Mouse (Mus musculus) hindbrain, embryonic 14.5 days (tissue): ENCODE data around the gene Tesc. TPM values are rescaled to one million over a fixed set of nuclear protein-coding genes. Genes with fewer than 3 reads are reported as not detected.

Experiments
- ATAC-seq: fragments of 200-750 bp; cut with Nextera tagmentation; 2 replicates; pipeline ENCODE4 v1.8.0; 2017; ENCODE audit warnings: moderate number of reproducible peaks, mild to moderate bottlenecking, moderate TSS enrichment, moderate library complexity; ENCODE audit not compliant: low FRiP score
- DNase-seq: peaks from one replicate; pipeline ENCODE4 v3.0.0-alpha.2; 2015; ENCODE audit warnings: low spot score
- H3K27ac ChIP-seq: fragments of 300-500 bp; sonication (generic); 2 replicates; pipeline ENCODE4 v1.5.1; 2014; ENCODE audit warnings: mild to moderate bottlenecking, moderate library complexity
- H3K27me3 ChIP-seq: fragments of 300-500 bp; sonication (generic); 2 replicates; pipeline ENCODE4 v1.6.1; 2014; ENCODE audit warnings: mild to moderate bottlenecking, low read length, mixed read lengths; ENCODE audit not compliant: control insufficient read depth, insufficient read depth
- H3K36me3 ChIP-seq: fragments of 300-500 bp; sonication (generic); replicated peaks from 2 replicates; pipeline ENCODE4 v1.6.1; 2014; ENCODE audit not compliant: control insufficient read depth, insufficient read depth
- H3K4me1 ChIP-seq: fragments of 300-500 bp; sonication (generic); replicated peaks from 2 replicates; pipeline ENCODE4 v1.6.1; 2014; ENCODE audit warnings: antibody characterized with exemption, low read length, mixed read lengths; ENCODE audit not compliant: control insufficient read depth, insufficient read depth
- H3K4me2 ChIP-seq: fragments of 300-500 bp; sonication (generic); replicated peaks from 2 replicates; pipeline ENCODE4 v1.6.1; 2014; ENCODE audit warnings: mild to moderate bottlenecking, moderate library complexity
- H3K4me3 ChIP-seq: fragments of 300-500 bp; sonication (generic); replicated peaks from 2 replicates; pipeline ENCODE4 v1.5.1; 2014; ENCODE audit warnings: mild to moderate bottlenecking, low read length
- H3K9ac ChIP-seq: fragments of 300-500 bp; sonication (generic); 2 replicates; pipeline ENCODE4 v1.6.1; 2014
- H3K9me3 ChIP-seq: fragments of 300-500 bp; sonication (generic); 2 replicates; pipeline ENCODE4 v1.6.1; 2016; ENCODE audit warnings: low read length; ENCODE audit not compliant: control insufficient read depth
- WGBS: fragments of 180-500 bp; shearing (Covaris S2); extraction: QIAGEN DNeasy Blood & Tissue Kit; methylation state at CpG from one replicate; pipeline ENCODE4 v1.1.7; 2014; 5-methylcytosine and 5-hydroxymethylcytosine counted together
- polyA plus RNA-seq: library from polyadenylated mRNA; unstranded; fragments of >200 nt; fragmentation: Nextera tagmentation; extraction: Ambion mirVana; gene quantifications from 2 replicates; pipeline ENCODE4 v1.2.1, GENCODE M21; 2014

Tesc gene
- polyA plus RNA-seq, 1 experiment from 2014 or later = 4.9 TPM

DNA sequence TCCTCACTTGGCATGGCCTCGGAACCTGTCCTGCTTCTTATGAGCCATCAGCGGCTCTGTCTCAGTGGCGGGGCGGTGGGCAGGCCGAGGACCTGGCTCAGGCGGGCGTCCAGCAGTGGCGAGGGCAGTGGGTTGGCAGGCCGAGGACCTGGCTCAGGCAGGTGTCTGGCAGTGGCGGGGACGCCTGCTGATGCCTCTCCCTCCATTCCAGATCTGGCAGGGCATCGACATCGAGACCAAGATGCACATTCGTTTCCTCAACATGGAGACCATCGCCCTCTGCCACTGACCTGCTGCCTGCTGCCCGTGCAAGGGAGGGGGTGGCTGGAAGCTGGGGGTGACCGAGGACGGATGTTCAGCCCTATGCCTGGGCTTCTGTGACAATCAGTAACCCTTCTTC, 33.8 kb downstream of the Tesc start:
- ATAC-seq (no peak), DNase-seq (no peak)
- Histone ChIP-seq H3K9me3 (no peaks in the 10 kb centered on the region), H3K9ac (no peak overlapping the region), H3K27me3 (no peaks in the 10 kb centered on the region), H3K4me2 (no peak overlapping the region), H3K4me1 (peaks cover 27% of the 10 kb centered on the region), H3K36me3 (peaks cover 11% of the 10 kb centered on the region; the same call in 1 of the 2 replicates), H3K4me3 (no peak overlapping the region), H3K27ac (no peak overlapping the region)
- WGBS = 90% methylated on average over 18 of the region's 18 CpGs

DNA sequence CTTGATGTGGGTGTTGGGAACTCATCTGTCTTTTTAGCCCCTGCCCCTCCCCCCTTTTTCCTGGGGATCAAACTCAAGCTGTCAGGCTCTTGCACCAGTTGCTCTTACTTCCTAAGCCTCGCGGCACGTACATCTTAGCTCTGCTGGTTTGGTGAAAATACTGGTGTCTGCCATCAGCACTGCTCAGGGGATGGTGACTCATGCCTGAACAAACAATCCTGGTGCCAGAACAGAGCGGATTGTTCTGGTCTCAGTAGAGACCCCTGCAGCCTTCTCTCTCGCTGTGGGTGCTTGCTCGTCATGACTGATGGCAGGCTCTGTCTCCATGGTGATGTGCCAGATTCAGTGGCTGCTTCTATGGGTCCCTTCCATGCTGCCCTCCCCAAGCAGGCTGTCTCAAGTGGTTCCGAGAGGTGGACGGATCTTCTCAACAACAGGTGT, 35.7 kb downstream of the Tesc start:
- Histone ChIP-seq H3K27me3 (no peaks in the 10 kb centered on the region), H3K9ac (no peak overlapping the region), H3K4me1 (peaks cover 18% of the 10 kb centered on the region), H3K4me3 (no peak overlapping the region), H3K4me2 (no peak overlapping the region), H3K36me3 (peaks cover 23% of the 10 kb centered on the region), H3K9me3 (no peaks in the 10 kb centered on the region), H3K27ac (peak overlapping the region; percentile 74; the same call in 1 of the 2 replicates)
- ATAC-seq (no peak; the same call in 1 of the 2 replicates), DNase-seq (no peak)
- 56% methylated on average over 8 of the region's 8 CpGs for WGBS

DNA sequence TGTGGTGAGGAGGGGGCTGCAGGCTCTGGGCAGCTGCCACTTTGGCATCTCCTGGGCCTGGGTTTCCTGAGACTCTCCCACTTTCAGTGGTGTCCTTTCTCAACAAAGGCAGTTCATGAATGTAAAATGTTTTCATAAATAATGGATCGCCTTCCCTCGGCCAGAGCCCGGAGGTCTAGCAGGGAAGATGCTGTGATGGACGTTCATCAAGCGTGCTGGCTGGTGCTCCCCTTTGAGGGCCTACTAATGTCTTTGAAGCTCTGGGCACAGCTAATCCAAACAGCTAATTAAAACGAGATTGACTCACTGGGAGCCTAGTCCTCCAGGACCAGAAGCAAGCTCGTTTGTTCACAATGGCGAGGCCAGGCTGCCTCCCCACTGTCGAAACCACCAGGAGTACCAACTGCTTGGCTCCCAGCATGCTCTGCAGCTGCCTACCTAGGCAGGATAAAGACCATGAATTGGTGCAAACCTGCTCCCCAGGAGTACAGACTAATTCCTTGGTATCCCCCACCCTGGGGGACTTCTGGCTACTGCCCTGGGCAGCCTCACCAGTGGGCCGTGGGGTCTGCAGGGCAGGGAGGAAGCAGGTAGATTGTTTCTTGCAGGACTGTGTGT, 36.9 kb downstream of the Tesc start:
- H3K4me1 ChIP-seq = peaks cover 18% of the 10 kb centered on the region
- no peaks in the 10 kb centered on the region for H3K27me3 ChIP-seq
- no peak for DNase-seq
- H3K9me3 ChIP-seq = no peaks in the 10 kb centered on the region
- no peak overlapping the region for H3K9ac ChIP-seq
- 16% methylated on average over 10 of the region's 10 CpGs for WGBS
- peaks cover 30% of the 10 kb centered on the region for H3K36me3 ChIP-seq
- no peak overlapping the region for H3K4me2 ChIP-seq
- H3K27ac ChIP-seq = peak overlapping the region; percentile 74
- H3K4me3 ChIP-seq = no peak overlapping the region
- no peak; the same call in 1 of the 2 replicates for ATAC-seq

GRCm38 (mm10) chr5:118065516-118066255, 38.1 kb downstream of the Tesc start:
- H3K27me3 ChIP-seq = no peaks in the 10 kb centered on the region
- ATAC-seq (no peak), DNase-seq (no peak)
- peaks cover 37% of the 10 kb centered on the region for H3K36me3 ChIP-seq
- peaks cover 18% of the 10 kb centered on the region for H3K4me1 ChIP-seq
- H3K4me2 ChIP-seq = no peak overlapping the region
- H3K9ac ChIP-seq = no peak overlapping the region
- 82% methylated on average over 19 of the region's 19 CpGs for WGBS
- no peaks in the 10 kb centered on the region for H3K9me3 ChIP-seq
- no peak overlapping the region for H3K4me3 ChIP-seq
- H3K27ac ChIP-seq = peak overlapping the region; percentile 74; the same call in 1 of the 2 replicates

DNA sequence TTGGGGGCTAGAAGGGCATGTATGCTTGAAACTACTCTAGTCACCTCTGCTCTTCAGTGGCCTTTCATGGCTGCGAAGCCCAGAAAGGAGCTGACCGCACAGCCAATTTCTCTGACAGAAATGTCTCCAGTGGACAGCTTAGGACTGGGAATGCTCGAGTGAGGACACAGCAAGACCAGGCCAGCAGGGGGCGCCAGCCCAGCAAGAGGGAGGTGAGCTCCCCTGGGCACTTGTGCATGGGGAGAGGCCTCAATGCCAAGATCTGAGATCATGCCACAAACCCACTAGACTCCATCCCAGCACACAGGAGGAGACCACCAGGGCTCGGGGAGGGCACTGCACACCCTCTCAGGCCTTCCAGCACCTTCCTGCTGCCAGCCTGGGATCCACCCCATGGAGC, 39.3 kb downstream of the Tesc start:
- H3K27ac ChIP-seq = no peak overlapping the region
- H3K4me3 ChIP-seq = no peak overlapping the region
- H3K4me1 ChIP-seq = peaks cover 18% of the 10 kb centered on the region
- 57% methylated on average over 5 of the region's 5 CpGs for WGBS
- no peak overlapping the region for H3K9ac ChIP-seq
- no peak for ATAC-seq
- peaks cover 37% of the 10 kb centered on the region for H3K36me3 ChIP-seq
- no peak overlapping the region for H3K4me2 ChIP-seq
- DNase-seq = no peak
- no peaks in the 10 kb centered on the region for H3K27me3 ChIP-seq
- H3K9me3 ChIP-seq = no peaks in the 10 kb centered on the region

- Histone ChIP-seq H3K4me3 (no peak overlapping the region), H3K27me3 (no peaks in the 10 kb centered on the region), H3K27ac (no peak overlapping the region), H3K36me3 (peaks cover 37% of the 10 kb centered on the region), H3K9ac (no peak overlapping the region), H3K9me3 (no peaks in the 10 kb centered on the region), H3K4me2 (no peak overlapping the region), H3K4me1 (peaks cover 18% of the 10 kb centered on the region)
- no peak for ATAC-seq
- 81% methylated on average over 4 of the region's 4 CpGs for WGBS
- DNase-seq = no peak
These were observed 40.0 kb downstream of the Tesc start for GRCm38 (mm10) chr5:118067572-118067971.

DNA sequence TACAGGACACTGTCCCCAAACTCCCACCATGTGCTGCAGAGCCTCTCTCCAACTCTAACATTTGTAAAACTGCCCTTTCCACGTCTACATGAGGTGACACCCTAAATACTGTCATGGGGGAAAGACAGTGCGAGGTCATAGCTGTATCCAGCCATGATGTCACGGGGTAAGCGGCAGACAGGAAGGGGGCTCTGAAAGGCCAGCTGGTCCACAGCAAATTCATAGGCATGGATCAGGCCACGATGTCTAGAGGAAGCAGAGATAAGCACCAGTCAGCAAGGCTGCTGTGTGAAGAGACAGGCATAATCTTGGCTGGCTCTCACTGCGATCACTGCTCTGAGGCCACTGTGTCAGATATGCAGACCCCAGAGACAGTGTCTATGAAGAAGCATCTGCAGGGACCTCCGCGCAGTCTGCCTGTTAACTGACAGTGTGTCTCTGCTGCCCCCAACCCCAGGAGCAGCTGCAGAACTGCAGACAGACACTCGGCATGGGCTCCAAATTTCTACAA, 40.5 kb downstream of the Tesc start:
- no peak overlapping the region for H3K9ac ChIP-seq
- H3K4me1 ChIP-seq = peaks cover 23% of the 10 kb centered on the region

GRCm38 (mm10) chr5:118069315-118069714, 41.8 kb downstream of the Tesc start:
- Histone ChIP-seq H3K4me2 (no peak overlapping the region), H3K4me1 (peaks cover 19% of the 10 kb centered on the region), H3K9ac (no peak overlapping the region), H3K27ac (no peak overlapping the region), H3K4me3 (no peak overlapping the region), H3K27me3 (no peaks in the 10 kb centered on the region), H3K9me3 (no peaks in the 10 kb centered on the region), H3K36me3 (peaks cover 43% of the 10 kb centered on the region)
- DNase-seq (peak; percentile 82), ATAC-seq (peak; percentile 44; the same call in 1 of the 2 replicates)
- 50% methylated on average over 9 of the region's 9 CpGs for WGBS

More for the DNA sequence above, 40.5 kb downstream of the Tesc start:
- no peak for ATAC-seq
- DNase-seq = no peak
- Histone ChIP-seq H3K27ac (no peak overlapping the region), H3K9me3 (no peaks in the 10 kb centered on the region), H3K4me3 (no peak overlapping the region), H3K4me2 (no peak overlapping the region), H3K36me3 (peaks cover 37% of the 10 kb centered on the region), H3K27me3 (no peaks in the 10 kb centered on the region)
- 84% methylated on average over 9 of the region's 9 CpGs for WGBS

GRCm38 (mm10) chr5:118071766-118072165, 44.2 kb downstream of the Tesc start:
- no peak for ATAC-seq
- WGBS = 67% methylated on average over 5 of the region's 5 CpGs
- no peak overlapping the region for H3K4me2 ChIP-seq
- no peak for DNase-seq
- H3K9ac ChIP-seq = no peak overlapping the region
- peaks cover 50% of the 10 kb centered on the region for H3K36me3 ChIP-seq
- no peak overlapping the region for H3K27ac ChIP-seq
- no peaks in the 10 kb centered on the region for H3K9me3 ChIP-seq
- no peak overlapping the region for H3K4me3 ChIP-seq
- peaks cover 22% of the 10 kb centered on the region for H3K4me1 ChIP-seq
- H3K27me3 ChIP-seq = no peaks in the 10 kb centered on the region
